Mouse (Mus musculus): ENCODE results near the gene Gng7. TPM values are rescaled to one million over a fixed set of nuclear protein-coding genes. Genes with fewer than 3 reads are reported as not detected.
A peak's percentile ranks its signal among the peaks of the same experiment; 100 is the strongest.

The Gng7 gene
- polyA plus RNA-seq, 1 experiment, result 3.0 TPM

GRCm38 (mm10) chr10:80954415-80954814 lies 60.3 kb downstream of the Gng7 start:
- TF ChIP-seq POLR2A (IDR thresholded peaks at IDR 0.05; ENCODE audit: borderline replicate concordance, extremely low read depth, low read depth, low read length) (no peak), CTCF (IDR thresholded peaks at IDR 0.05; ENCODE audit: insufficient read depth, low read length) (no peak)
- Histone ChIP-seq H3K4me1 (ENCODE audit: control insufficient read depth, insufficient read depth, low read length) (no peaks in the 10 kb centered on the region), H3K4me3 (replicated peaks; ENCODE audit: extremely low read depth, low read depth, low read length) (no peak overlapping the region)
- 65% methylated on average over 13 of the region's 13 CpGs for WGBS
- DNase-seq, result no peak

- no peak for DNase-seq
- TF ChIP-seq POLR2A (IDR thresholded peaks at IDR 0.05; ENCODE audit: borderline replicate concordance, extremely low read depth, low read depth, low read length) (no peak), CTCF (IDR thresholded peaks at IDR 0.05; ENCODE audit: insufficient read depth, low read length) (no peak)
- peaks cover 10% of the 10 kb centered on the region for H3K4me1 ChIP-seq (ENCODE audit: control insufficient read depth, insufficient read depth, low read length)
- 72% methylated on average over 15 of the region's 15 CpGs for WGBS
- H3K4me3 ChIP-seq (replicated peaks; ENCODE audit: extremely low read depth, low read depth, low read length), result no peak overlapping the region
Measured at GRCm38 (mm10) chr10:80952449-80952848, 62.3 kb downstream of the Gng7 start.

- no peak overlapping the region for H3K4me3 ChIP-seq (replicated peaks; ENCODE audit: extremely low read depth, low read depth, low read length)
- H3K4me1 ChIP-seq (ENCODE audit: control insufficient read depth, insufficient read depth, low read length), result peaks cover 15% of the 10 kb centered on the region
- WGBS, result 77% methylated on average over 10 of the region's 10 CpGs
- no peak for DNase-seq
- TF ChIP-seq POLR2A (IDR thresholded peaks at IDR 0.05; ENCODE audit: borderline replicate concordance, extremely low read depth, low read depth, low read length) (no peak), CTCF (IDR thresholded peaks at IDR 0.05; ENCODE audit: insufficient read depth, low read length) (no peak)
Measured at GRCm38 (mm10) chr10:80951761-80952390, 62.9 kb downstream of the Gng7 start.

GRCm38 (mm10) chr10:80950314-80950713 lies 64.4 kb downstream of the Gng7 start:
- H3K4me3 ChIP-seq (replicated peaks; ENCODE audit: extremely low read depth, low read depth, low read length), result no peak overlapping the region
- H3K4me1 ChIP-seq (ENCODE audit: control insufficient read depth, insufficient read depth, low read length), result peaks cover 16% of the 10 kb centered on the region
- DNase-seq, result no peak
- TF ChIP-seq POLR2A (IDR thresholded peaks at IDR 0.05; ENCODE audit: borderline replicate concordance, extremely low read depth, low read depth, low read length) (no peak), CTCF (IDR thresholded peaks at IDR 0.05; ENCODE audit: insufficient read depth, low read length) (no peak)
- WGBS, result 54% methylated on average over 5 of the region's 5 CpGs

- TF ChIP-seq POLR2A (IDR thresholded peaks at IDR 0.05; ENCODE audit: borderline replicate concordance, extremely low read depth, low read depth, low read length) (no peak), CTCF (IDR thresholded peaks at IDR 0.05; ENCODE audit: insufficient read depth, low read length) (no peak)
- DNase-seq, result no peak
- Histone ChIP-seq H3K4me3 (replicated peaks; ENCODE audit: extremely low read depth, low read depth, low read length) (no peak overlapping the region), H3K4me1 (ENCODE audit: control insufficient read depth, insufficient read depth, low read length) (peaks cover 16% of the 10 kb centered on the region)
- 70% methylated on average over 3 of the region's 3 CpGs for WGBS
Measured at GRCm38 (mm10) chr10:80949081-80949480, 65.7 kb downstream of the Gng7 start.

GRCm38 (mm10) chr10:80948570-80948969 lies 66.2 kb downstream of the Gng7 start:
- WGBS, result 15% methylated on average over 6 of the region's 6 CpGs
- TF ChIP-seq POLR2A (IDR thresholded peaks at IDR 0.05; ENCODE audit: borderline replicate concordance, extremely low read depth, low read depth, low read length) (no peak), CTCF (IDR thresholded peaks at IDR 0.05; ENCODE audit: insufficient read depth, low read length) (no peak)
- DNase-seq, result no peak

GRCm38 (mm10) chr10:80947802-80948201 lies 66.9 kb downstream of the Gng7 start:
- Histone ChIP-seq H3K4me3 (replicated peaks; ENCODE audit: extremely low read depth, low read depth, low read length) (no peak overlapping the region), H3K4me1 (ENCODE audit: control insufficient read depth, insufficient read depth, low read length) (peaks cover 16% of the 10 kb centered on the region)
- DNase-seq, result no peak
- WGBS, result 36% methylated on average over 2 of the region's 2 CpGs
- TF ChIP-seq CTCF (IDR thresholded peaks at IDR 0.05; ENCODE audit: insufficient read depth, low read length) (no peak), POLR2A (IDR thresholded peaks at IDR 0.05; ENCODE audit: borderline replicate concordance, extremely low read depth, low read depth, low read length) (no peak)

More at GRCm38 (mm10) chr10:80948570-80948969, 66.2 kb downstream of the Gng7 start:
- H3K4me1 ChIP-seq (ENCODE audit: control insufficient read depth, insufficient read depth, low read length), result peaks cover 16% of the 10 kb centered on the region
- no peak overlapping the region for H3K4me3 ChIP-seq (replicated peaks; ENCODE audit: extremely low read depth, low read depth, low read length)

GRCm38 (mm10) chr10:80946684-80947437 lies 67.9 kb downstream of the Gng7 start:
- DNase-seq, result no peak
- 67% methylated on average over 14 of the region's 14 CpGs for WGBS
- Histone ChIP-seq H3K4me3 (replicated peaks; ENCODE audit: extremely low read depth, low read depth, low read length) (no peak overlapping the region), H3K4me1 (ENCODE audit: control insufficient read depth, insufficient read depth, low read length) (peaks cover 16% of the 10 kb centered on the region)
- TF ChIP-seq CTCF (IDR thresholded peaks at IDR 0.05; ENCODE audit: insufficient read depth, low read length), result peak; percentile 32
- no peak for TF ChIP-seq POLR2A (IDR thresholded peaks at IDR 0.05; ENCODE audit: borderline replicate concordance, extremely low read depth, low read depth, low read length)

- peaks cover 35% of the 10 kb centered on the region for H3K4me1 ChIP-seq (ENCODE audit: control insufficient read depth, insufficient read depth, low read length)
- TF ChIP-seq CTCF (IDR thresholded peaks at IDR 0.05; ENCODE audit: insufficient read depth, low read length) (no peak), POLR2A (IDR thresholded peaks at IDR 0.05; ENCODE audit: borderline replicate concordance, extremely low read depth, low read depth, low read length) (no peak)
- no peak for DNase-seq
- H3K4me3 ChIP-seq (replicated peaks; ENCODE audit: extremely low read depth, low read depth, low read length), result no peak overlapping the region
- 76% methylated on average over 5 of the region's 5 CpGs for WGBS
Measured at GRCm38 (mm10) chr10:80944231-80944630, 70.5 kb downstream of the Gng7 start.

GRCm38 (mm10) chr10:80943701-80944100 lies 71.0 kb downstream of the Gng7 start:
- Histone ChIP-seq H3K4me3 (replicated peaks; ENCODE audit: extremely low read depth, low read depth, low read length) (no peak overlapping the region), H3K4me1 (ENCODE audit: control insufficient read depth, insufficient read depth, low read length) (peaks cover 39% of the 10 kb centered on the region)
- 71% methylated on average over 9 of the region's 9 CpGs for WGBS
- no peak for DNase-seq
- TF ChIP-seq CTCF (IDR thresholded peaks at IDR 0.05; ENCODE audit: insufficient read depth, low read length), result no peak
- no peak for TF ChIP-seq POLR2A (IDR thresholded peaks at IDR 0.05; ENCODE audit: borderline replicate concordance, extremely low read depth, low read depth, low read length)
